Mouse (Mus musculus) heart, postnatal 0 days (tissue): ENCODE results near the gene Kif24. TPM values are rescaled to one million over a fixed set of nuclear protein-coding genes. Genes with fewer than 3 reads are reported as not detected.

Experiments used
- ATAC-seq: fragments of 200-750 bp; cut with Nextera tagmentation; 2 replicates; pipeline ENCODE4 v1.8.0; 2017; ENCODE audit warnings: low read depth, moderate number of reproducible peaks, moderate library complexity; ENCODE audit not compliant: insufficient read depth
- DNase-seq: peaks from one replicate; pipeline ENCODE4 v3.0.0-alpha.2; 2016; ENCODE audit warnings: low spot score
- H3K27ac ChIP-seq: fragments of 300-500 bp; sonication (generic); 2 replicates; pipeline ENCODE4 v1.5.1; 2014; ENCODE audit warnings: low read depth, mild to moderate bottlenecking
- H3K27me3 ChIP-seq: fragments of 300-500 bp; sonication (generic); 2 replicates; pipeline ENCODE4 v1.6.1; 2014; ENCODE audit warnings: low read length, mixed read lengths; ENCODE audit not compliant: control insufficient read depth, insufficient read depth
- H3K36me3 ChIP-seq: fragments of 300-500 bp; sonication (generic); replicated peaks from 2 replicates; pipeline ENCODE4 v1.6.1; 2014; ENCODE audit warnings: low read length, mixed read lengths; ENCODE audit not compliant: control insufficient read depth, insufficient read depth
- H3K4me1 ChIP-seq: fragments of 300-500 bp; sonication (generic); 2 replicates; pipeline ENCODE4 v1.6.1; 2014; ENCODE audit warnings: antibody characterized with exemption; ENCODE audit not compliant: control insufficient read depth, insufficient read depth
- H3K4me2 ChIP-seq: fragments of 300-500 bp; sonication (generic); 2 replicates; pipeline ENCODE4 v1.6.1; 2014; ENCODE audit warnings: low read depth, mild to moderate bottlenecking, low read length, moderate library complexity
- H3K4me3 ChIP-seq: fragments of 300-500 bp; sonication (generic); 2 replicates; pipeline ENCODE4 v1.5.1; 2014; ENCODE audit warnings: low read depth, low read length
- H3K9ac ChIP-seq: fragments of 300-500 bp; sonication (generic); replicated peaks from 2 replicates; pipeline ENCODE4 v1.6.1; 2014; ENCODE audit warnings: low read depth, low read length, mixed read lengths
- H3K9me3 ChIP-seq: fragments of 300-500 bp; sonication (generic); replicated peaks from 2 replicates; pipeline ENCODE4 v1.6.1; 2016; ENCODE audit warnings: low read length; ENCODE audit not compliant: control insufficient read depth
- CTCF ChIP-seq: IDR thresholded peaks from 2 replicates; pipeline ENCODE4 v1.5.1; 2016; ENCODE audit warnings: antibody characterized with exemption, control low read depth, low read depth
- EP300 ChIP-seq: IDR thresholded peaks from 2 replicates; pipeline ENCODE4 v1.6.1; 2016; ENCODE audit warnings: antibody characterized with exemption, low read depth
- WGBS: fragments of 180-500 bp; shearing (Covaris S2); extraction: QIAGEN DNeasy Blood & Tissue Kit; methylation state at CpG from one replicate; pipeline ENCODE4 v1.1.7; 2014; 5-methylcytosine and 5-hydroxymethylcytosine counted together
- polyA plus RNA-seq: library from polyadenylated mRNA; unstranded; fragments of >200 nt; fragmentation: Nextera tagmentation; extraction: Ambion mirVana; gene quantifications from 2 replicates; pipeline ENCODE4 v1.2.1, GENCODE M21; 2015
- total RNA-seq: library from RNA; depleted of rRNA; stranded (reverse); fragments of >200 nt; gene quantifications from 2 replicates; pipeline ENCODE4 v1.2.3, GENCODE M21; 2014; ENCODE audit warnings: low replicate concordance

Kif24 gene
- total and polyA plus RNA-seq, 2 experiments from 2014 or later: 1.4 to 3.4 TPM

DNA sequence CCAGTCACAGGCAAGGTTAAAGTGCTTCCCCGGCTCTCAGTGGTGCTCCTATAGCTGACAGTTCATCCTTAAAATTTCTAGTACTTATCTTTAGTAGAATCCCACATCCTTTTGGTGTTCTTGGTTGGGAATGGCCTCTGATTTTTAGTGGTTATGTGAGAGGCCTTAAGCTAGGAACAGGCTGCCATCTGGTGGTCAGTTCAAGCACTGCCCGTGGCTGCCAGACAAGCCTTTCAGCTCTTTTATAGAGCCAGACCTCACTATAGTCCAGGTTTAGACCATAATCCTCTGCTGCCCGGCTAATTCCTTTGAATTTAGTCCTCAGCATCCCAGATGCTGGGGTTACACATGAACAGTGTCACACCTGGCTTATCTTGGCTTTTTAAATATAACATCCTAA, 74.6 kb downstream of the Kif24 start:
- H3K27me3 ChIP-seq: no peaks in the 10 kb centered on the region
- H3K27ac ChIP-seq: no peak overlapping the region
- 18% methylated on average over 3 of the region's 3 CpGs for WGBS
- no peak overlapping the region for H3K9ac ChIP-seq
- peak; percentile 89 for TF ChIP-seq CTCF
- no peak for TF ChIP-seq EP300
- H3K4me1 ChIP-seq: no peaks in the 10 kb centered on the region
- peak; percentile 72 for DNase-seq
- H3K4me2 ChIP-seq: no peak overlapping the region
- H3K9me3 ChIP-seq: no peaks in the 10 kb centered on the region
- H3K4me3 ChIP-seq: no peak overlapping the region
- H3K36me3 ChIP-seq: peaks cover 83% of the 10 kb centered on the region
- ATAC-seq: peak; percentile 62; the same call in 1 of the 2 replicates

DNA sequence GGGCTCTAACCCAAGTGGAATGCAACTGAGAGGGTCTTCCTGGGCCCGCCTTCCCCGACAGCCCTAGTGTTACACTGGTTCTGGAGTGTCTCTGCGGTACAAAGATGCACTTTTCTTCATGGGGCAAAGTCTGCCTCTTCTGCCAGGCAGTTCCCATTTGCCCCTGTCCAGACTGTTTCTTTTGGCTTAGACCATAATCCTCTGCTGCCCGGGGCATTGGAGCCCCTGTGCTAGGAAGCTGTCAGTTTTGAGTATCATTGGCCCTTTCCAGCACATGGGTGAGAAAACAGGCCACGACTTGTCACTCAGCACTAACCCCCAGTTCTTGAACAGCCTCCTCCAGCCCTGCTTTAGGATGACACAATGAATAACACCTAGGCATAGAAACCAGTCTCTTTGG, 75.4 kb downstream of the Kif24 start:
- 87% methylated on average over 5 of the region's 5 CpGs for WGBS
- ATAC-seq: no peak
- Histone ChIP-seq H3K9me3 (no peaks in the 10 kb centered on the region), H3K9ac (no peak overlapping the region), H3K4me1 (no peaks in the 10 kb centered on the region), H3K4me2 (no peak overlapping the region), H3K27me3 (no peaks in the 10 kb centered on the region), H3K4me3 (no peak overlapping the region), H3K36me3 (peaks cover 75% of the 10 kb centered on the region), H3K27ac (no peak overlapping the region)
- TF ChIP-seq EP300 (no peak), CTCF (no peak)
- DNase-seq: no peak

DNA sequence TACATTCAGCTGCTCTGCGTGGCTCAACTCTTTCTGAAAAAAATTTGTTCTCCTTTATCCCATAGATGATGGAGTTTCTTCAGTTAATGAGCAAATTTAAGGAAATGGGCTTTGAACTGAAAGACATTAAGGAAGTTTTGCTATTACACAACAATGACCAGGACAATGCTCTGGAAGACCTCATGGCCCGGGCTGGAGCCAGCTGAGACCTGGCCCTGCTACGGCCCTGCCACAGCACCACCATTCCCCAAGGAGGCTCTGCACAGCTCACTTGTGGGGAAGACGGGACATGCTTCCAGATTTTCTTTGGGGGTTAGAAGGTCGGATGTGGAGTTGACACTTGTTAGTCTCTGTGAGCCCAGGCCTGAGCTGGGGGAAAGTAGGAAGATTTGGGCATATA, 76.1 kb downstream of the Kif24 start:
- Histone ChIP-seq H3K9me3 (no peaks in the 10 kb centered on the region), H3K9ac (no peak overlapping the region), H3K27me3 (no peaks in the 10 kb centered on the region), H3K4me2 (no peak overlapping the region), H3K4me1 (no peaks in the 10 kb centered on the region), H3K36me3 (peaks cover 69% of the 10 kb centered on the region), H3K27ac (no peak overlapping the region), H3K4me3 (no peak overlapping the region)
- ATAC-seq: no peak
- WGBS: 86% methylated on average over 5 of the region's 5 CpGs
- no peak for DNase-seq
- TF ChIP-seq CTCF (no peak), EP300 (no peak)

DNA sequence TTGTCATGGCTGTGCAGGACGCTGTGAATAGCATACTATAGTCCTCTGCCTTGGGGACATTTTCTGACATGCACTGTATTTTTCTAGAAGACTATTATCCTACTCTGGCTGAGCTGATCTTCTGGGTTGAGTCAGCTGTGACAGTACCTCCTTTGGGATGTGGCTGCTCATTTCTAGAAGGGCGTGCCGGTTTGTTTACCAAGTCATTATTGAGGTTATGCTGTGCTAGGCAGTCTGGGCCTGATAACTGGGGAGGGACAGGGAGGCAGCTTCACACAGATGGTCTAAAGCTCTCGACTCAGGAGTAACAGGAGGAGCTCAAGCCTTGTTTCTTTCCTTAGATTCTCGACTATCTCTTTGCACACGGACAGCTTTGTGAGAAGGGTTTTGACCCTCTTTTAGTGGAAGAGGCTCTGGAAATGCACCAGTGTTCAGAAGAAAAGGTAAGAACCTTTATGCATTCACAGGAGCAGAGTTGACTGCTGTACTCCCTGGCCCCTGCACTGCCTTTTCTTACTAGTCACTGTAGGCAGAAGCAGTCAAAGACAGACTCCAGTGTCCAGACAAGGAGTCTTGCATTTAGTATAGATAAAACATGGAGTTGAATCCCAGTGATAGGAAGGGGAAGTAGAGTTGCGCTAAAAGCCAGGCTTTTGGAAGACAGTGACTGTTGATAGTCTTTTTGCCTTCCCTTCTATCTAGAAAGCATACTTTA, 76.8 kb downstream of the Kif24 start:
- WGBS: 80% methylated on average over 7 of the region's 7 CpGs
- DNase-seq (no peak), ATAC-seq (no peak)
- Histone ChIP-seq H3K9me3 (no peaks in the 10 kb centered on the region), H3K36me3 (peaks cover 62% of the 10 kb centered on the region), H3K4me2 (no peak overlapping the region), H3K9ac (no peak overlapping the region), H3K4me3 (no peak overlapping the region), H3K27ac (no peak overlapping the region), H3K27me3 (no peaks in the 10 kb centered on the region), H3K4me1 (no peaks in the 10 kb centered on the region)
- no peak for TF ChIP-seq EP300
- TF ChIP-seq CTCF: no peak

DNA sequence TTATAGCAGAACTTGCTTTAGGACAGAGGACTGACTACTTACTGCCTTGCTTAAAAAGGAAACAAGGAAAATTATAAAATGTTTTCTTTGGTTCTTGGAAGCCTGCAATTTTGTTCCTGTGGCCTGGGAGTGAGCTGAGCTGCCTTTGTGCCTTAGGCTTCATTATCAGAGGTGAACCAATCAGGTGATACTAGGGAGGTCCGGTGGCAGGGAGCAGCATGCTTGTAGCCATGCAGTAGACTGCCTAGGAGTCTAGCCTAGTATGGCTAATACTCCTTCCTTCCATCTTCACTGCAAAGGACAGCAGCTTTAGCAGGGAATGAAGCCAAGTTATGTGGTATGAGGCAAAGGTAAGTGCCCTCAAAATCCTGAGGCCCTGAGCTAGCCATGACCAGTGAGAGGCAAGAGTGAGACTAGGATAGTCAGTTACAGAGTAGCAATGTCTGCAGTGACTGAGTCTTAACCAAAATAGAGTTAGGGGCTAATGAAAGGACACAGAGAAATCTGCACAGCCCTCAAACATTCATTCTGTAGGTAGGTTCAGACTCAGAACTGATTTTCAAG, 78.2 kb downstream of the Kif24 start:
- H3K9me3 ChIP-seq: no peaks in the 10 kb centered on the region
- peaks cover 48% of the 10 kb centered on the region for H3K36me3 ChIP-seq

More for the DNA sequence above, 78.2 kb downstream of the Kif24 start:
- no peak for DNase-seq
- Histone ChIP-seq H3K9ac (no peak overlapping the region), H3K27me3 (no peaks in the 10 kb centered on the region), H3K4me1 (no peaks in the 10 kb centered on the region), H3K4me2 (no peak overlapping the region), H3K4me3 (no peak overlapping the region), H3K27ac (no peak overlapping the region)
- ATAC-seq: no peak
- TF ChIP-seq CTCF (no peak), EP300 (no peak)
- WGBS: 40% methylated on average over 1 of the region's 1 CpGs
